Mouse (Mus musculus) neural tube, embryonic 11.5 days (tissue): Measurements from ENCODE around the gene Psmd14. TPM values are rescaled to one million over a fixed set of nuclear protein-coding genes. Genes with fewer than 3 reads are reported as not detected.

Experiments
- microRNA-seq: library from miRNA; unstranded; fragments of <30 nt; microRNA quantifications from one replicate; pipeline ENCODE4, GENCODE M21; 2016
- polyA plus RNA-seq: library from polyadenylated mRNA; unstranded; fragments of >200 nt; fragmentation: Nextera tagmentation; extraction: Ambion mirVana; gene quantifications from 2 replicates; pipeline ENCODE4 v1.2.1, GENCODE M21; 2014

Gene Psmd14
- polyA plus RNA-seq, 1 experiment from 2014 or later, result 268 TPM

Small RNA genes within 50 kb of the gene (microRNA-seq; reads per million reads assigned to microRNA genes)
- gene Gm22403, result not detected

Other genes with a start within 250 kb of the Psmd14 start
- 39.8 and 40.8 TPM in 2 replicates for gene Tank, start 133.1 kb upstream of the Psmd14 start, polyA plus RNA-seq
- 0.29 and 0.57 TPM in 2 replicates for gene Tbr1, start 91.2 kb downstream of the Psmd14 start, polyA plus RNA-seq